Mouse (Mus musculus) CH12.LX (cell line): ENCODE data around the gene Gm21992. TPM values are rescaled to one million over a fixed set of nuclear protein-coding genes. Genes with fewer than 3 reads are reported as not detected.

Experiments
- DNase-seq: peaks from one replicate; pipeline ENCODE4 v3.0.0-alpha.2; 2013; ENCODE audit errors: extremely low read depth
- H3K27ac ChIP-seq: 2 replicates; pipeline ENCODE4 v1.5.1; 2012; ENCODE audit warnings: low read depth, mild to moderate bottlenecking, control low read depth, moderate library complexity; ENCODE audit not compliant: insufficient read depth
- H3K27me3 ChIP-seq: replicated peaks from 2 replicates; pipeline ENCODE3; 2012; ENCODE audit warnings: inconsistent platforms
- H3K36me3 ChIP-seq, 2 experiments: replicated peaks in 1 of 2; 2 replicates each; pipeline versions ENCODE3 to v1.6.1; 2012; ENCODE audit warnings: inconsistent platforms in 1 of 2, low read length in 1 of 2, mild to moderate bottlenecking in 1 of 2, mixed read lengths in 1 of 2, moderate library complexity in 1 of 2; ENCODE audit not compliant: control insufficient read depth in 1 of 2, insufficient read depth in 1 of 2
- H3K4me1 ChIP-seq, 2 experiments: 2 replicates each; pipeline ENCODE4 v1.6.1; 2012; ENCODE audit warnings: inconsistent platforms in 1 of 2, moderate library complexity in 1 of 2; ENCODE audit not compliant: insufficient read depth in 2 of 2, control insufficient read depth in 1 of 2
- H3K4me2 ChIP-seq: 2 replicates; pipeline ENCODE4 v1.6.1; 2012; ENCODE audit warnings: low read depth, mild to moderate bottlenecking, control low read depth; ENCODE audit not compliant: poor library complexity, insufficient read depth, severe bottlenecking
- H3K4me3 ChIP-seq, 3 experiments: fragments of 150-350 bp in 1 of 3; sonication (generic) in 1 of 3; replicated peaks in 1 of 3; 2 replicates each; pipeline versions ENCODE3 to v1.5.1; 2011 to 2012; ENCODE audit warnings: low read depth in 2 of 3, low read length in 2 of 3, mild to moderate bottlenecking in 2 of 3, moderate library complexity in 2 of 3, control low read depth in 1 of 3, improper control_type of control experiment in 1 of 3, inconsistent platforms in 1 of 3, mixed read lengths in 1 of 3; ENCODE audit not compliant: poor library complexity in 1 of 3
- H3K79me2 ChIP-seq: replicated peaks from 2 replicates; pipeline ENCODE4 v1.6.1; 2012; ENCODE audit warnings: mild to moderate bottlenecking, moderate library complexity; ENCODE audit not compliant: control insufficient read depth, poor library complexity, insufficient read depth, severe bottlenecking; ENCODE audit errors: extremely low read depth
- H3K9ac ChIP-seq: 2 replicates; pipeline ENCODE4 v1.6.1; 2012; ENCODE audit warnings: low read depth, mild to moderate bottlenecking, control low read depth, moderate library complexity; ENCODE audit not compliant: insufficient read depth
- H3K9me3 ChIP-seq: replicated peaks from 2 replicates; pipeline ENCODE3; 2012; ENCODE audit warnings: low read length, inconsistent platforms, mixed read lengths
- BHLHE40 ChIP-seq: IDR thresholded peaks from 2 replicates; pipeline ENCODE4 v1.6.1; 2011; ENCODE audit warnings: mild to moderate bottlenecking, low read depth, low read length, improper control_type of control experiment
- CHD1 ChIP-seq: IDR thresholded peaks from 2 replicates; pipeline ENCODE4 v1.6.1; 2012; ENCODE audit warnings: low read depth, low read length, improper control_type of control experiment, inconsistent platforms
- GABPA ChIP-seq: IDR thresholded peaks from 2 replicates; pipeline ENCODE4 v1.6.1; 2012; ENCODE audit warnings: low read depth, low read length, improper control_type of control experiment, inconsistent platforms; ENCODE audit not compliant: insufficient replicate concordance
- IRF4 ChIP-seq: IDR thresholded peaks from 2 replicates; pipeline ENCODE4 v1.6.1; 2014; ENCODE audit warnings: low read depth, mild to moderate bottlenecking, inconsistent platforms, low read length, improper control_type of control experiment
- MAFK ChIP-seq: IDR thresholded peaks from 2 replicates; pipeline ENCODE4 v1.6.1; 2011; ENCODE audit warnings: low read length, improper control_type of control experiment; ENCODE audit not compliant: insufficient replicate concordance
- MEF2A ChIP-seq: IDR thresholded peaks from 2 replicates; pipeline ENCODE4 v1.6.1; 2014; ENCODE audit warnings: low read depth, mild to moderate bottlenecking, inconsistent platforms, low read length, improper control_type of control experiment, borderline replicate concordance
- MXI1 ChIP-seq: IDR thresholded peaks from 2 replicates; pipeline ENCODE4 v1.6.1; 2011; ENCODE audit warnings: mild to moderate bottlenecking, low read depth, low read length, improper control_type of control experiment
- NRF1 ChIP-seq: IDR thresholded peaks from 2 replicates; pipeline ENCODE4 v1.6.1; 2014; ENCODE audit warnings: low read depth, mild to moderate bottlenecking, inconsistent platforms, low read length, improper control_type of control experiment, moderate library complexity
- PAX5 ChIP-seq: IDR thresholded peaks from 2 replicates; pipeline ENCODE4 v1.6.1; 2012; ENCODE audit warnings: low read length, inconsistent platforms, mixed read lengths
- POLR2A ChIP-seq: IDR thresholded peaks from 2 replicates; pipeline ENCODE4 v1.6.1; 2011; ENCODE audit warnings: low read depth, mild to moderate bottlenecking, improper control_type of control experiment, low read length
- POLR2AphosphoS2 ChIP-seq: IDR thresholded peaks from 2 replicates; pipeline ENCODE4 v1.6.1; 2011; ENCODE audit warnings: low read depth, low read length, improper control_type of control experiment
- RAD21 ChIP-seq: IDR thresholded peaks from 2 replicates; pipeline ENCODE4 v1.6.1; 2011; ENCODE audit warnings: low read depth, mild to moderate bottlenecking, low read length, improper control_type of control experiment, moderate library complexity
- RCOR1 ChIP-seq: conservative IDR thresholded peaks from 2 replicates; pipeline ENCODE4 v1.6.1; 2012; ENCODE audit warnings: low read depth, mild to moderate bottlenecking, inconsistent platforms, low read length, improper control_type of control experiment
- SIN3A ChIP-seq: IDR thresholded peaks from 2 replicates; pipeline ENCODE4 v1.6.1; 2012; ENCODE audit warnings: low read length, improper control_type of control experiment, inconsistent platforms
- TBP ChIP-seq: conservative IDR thresholded peaks from 2 replicates; pipeline ENCODE4 v1.6.1; 2011; ENCODE audit warnings: low read depth, low read length, improper control_type of control experiment
- TCF12 ChIP-seq: IDR thresholded peaks from 2 replicates; pipeline ENCODE4 v1.6.1; 2014; ENCODE audit warnings: low read depth, mild to moderate bottlenecking, inconsistent platforms, low read length, improper control_type of control experiment
- USF1 ChIP-seq: IDR thresholded peaks from 2 replicates; pipeline ENCODE4 v1.6.1; 2014; ENCODE audit warnings: low read depth, mild to moderate bottlenecking, inconsistent platforms, low read length, improper control_type of control experiment
- ZC3H11A ChIP-seq: IDR thresholded peaks from 2 replicates; pipeline ENCODE4 v1.6.1; 2012; ENCODE audit warnings: low read depth, mild to moderate bottlenecking, inconsistent platforms, low read length, improper control_type of control experiment
- ZMIZ1 ChIP-seq: IDR thresholded peaks from 2 replicates; pipeline ENCODE4 v1.6.1; 2012; ENCODE audit warnings: low read depth, mild to moderate bottlenecking, inconsistent platforms, low read length, improper control_type of control experiment
- dilution Hi-C: fragments of 300-500 bp; cut with MboI; formaldehyde crosslinking; loops from 2 replicates; pipeline ENCODE4 v1.14.3; 2020; ENCODE audit warnings: low sequenced_read_pairs; ENCODE audit not compliant: extremely low pct_unique_long_range_greater_than_20kb, extremely low pct_ligation_motif_present
- in situ Hi-C: fragments of 300-500 bp; cut with MboI; formaldehyde crosslinking; loops from 3 replicates; pipeline ENCODE4 v1.14.3; 2019; ENCODE audit warnings: low sequenced_read_pairs, low pct_ligation_motif_present, low pct_unique_long_range_greater_than_20kb, mixed read lengths
- polyA plus RNA-seq: library from polyadenylated mRNA; unstranded; fragments of >175 nt; gene quantifications from 2 replicates; pipeline ENCODE4 v1.2.1, GENCODE M21; 2012; ENCODE audit warnings: low read depth; ENCODE audit not compliant: insufficient read length
- total RNA-seq, 2 experiments: library from RNA; depleted of rRNA; stranded (reverse); fragments of 300-350 nt in 1 of 2; fragments of >200 nt in 1 of 2; gene quantifications; 2 replicates each; pipeline ENCODE4 v1.2.3; 2012 to 2014

Gene Gm21992
- total and polyA plus RNA-seq, 3 experiments: 3.9 to 44.3 (median 17.0) TPM

DNA sequence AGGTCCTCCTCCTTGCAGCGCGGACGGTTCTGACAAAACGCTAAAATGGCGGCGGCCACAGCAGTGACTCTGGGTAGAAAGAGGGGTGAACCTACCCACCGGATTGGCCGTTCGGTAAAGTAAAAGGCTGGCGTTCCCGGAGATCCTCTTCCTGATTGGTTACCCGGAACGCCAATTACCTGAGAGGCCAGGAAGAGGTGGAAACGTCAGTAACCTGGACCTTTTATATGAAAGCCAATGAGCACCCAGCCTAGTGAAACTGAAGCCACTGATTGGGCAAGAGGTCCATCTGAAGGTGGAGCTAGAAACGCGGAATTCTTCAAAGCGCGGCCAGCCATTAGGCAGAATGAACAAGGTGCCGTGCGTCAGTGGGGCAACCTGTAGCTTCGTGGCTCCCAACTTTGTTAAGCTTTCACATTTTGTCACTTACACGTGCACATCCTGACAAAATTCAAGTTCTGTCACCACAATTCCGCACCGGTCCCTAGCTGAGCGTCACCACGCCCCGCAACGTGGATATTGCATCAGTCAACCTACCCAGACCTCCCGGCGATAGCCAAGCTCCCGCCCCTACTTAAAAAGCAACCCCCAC is 17.5 kb downstream of the Gm21992 start, which contains the start of gene Rbm4 (continued):
- TF ChIP-seq TCF12 (peak; percentile 76), USF1 (no peak), CHD1 (no peak), POLR2AphosphoS2 (peak; percentile 91), POLR2A (peak; percentile 84), RCOR1 (no peak), ZMIZ1 (peak; percentile 81; the same call in 1 of the 2 replicates), NRF1 (peak; percentile 48; the same call in 1 of the 2 replicates), BHLHE40 (peak; percentile 34; the same call in 1 of the 2 replicates), TBP (peak; percentile 94), IRF4 (no peak)

DNA sequence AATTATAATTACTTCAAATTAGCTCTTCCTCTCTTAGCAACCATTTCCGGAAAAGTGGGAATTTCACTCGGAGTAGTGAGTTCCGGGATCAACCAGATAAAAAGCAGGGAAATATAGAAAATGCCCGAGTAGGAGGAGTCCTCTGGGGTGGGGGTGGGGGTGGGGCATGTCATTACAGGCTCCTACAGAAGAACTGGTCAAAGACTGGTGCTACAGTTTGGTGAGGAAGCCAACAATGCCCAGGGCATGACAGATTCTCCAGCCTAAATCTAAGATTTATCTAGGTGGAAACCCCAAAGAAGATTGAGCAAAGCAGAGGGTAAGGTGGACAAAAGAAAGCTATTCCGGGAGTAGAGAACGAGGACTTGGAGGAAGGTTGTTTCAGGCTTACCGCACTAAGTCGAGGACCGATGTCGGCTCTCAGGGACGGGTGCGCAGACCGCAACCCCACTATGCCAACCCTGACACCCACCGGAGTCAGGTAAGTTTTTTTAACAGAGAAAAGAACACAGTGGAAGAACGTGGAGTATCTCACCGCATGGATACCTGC is 18.1 kb downstream of the Gm21992 start:
- Histone ChIP-seq H3K27me3 (no peaks in the 10 kb centered on the region), H3K4me3 (peak overlapping the region; percentile 73 to 87 (median 74)), H3K36me3 (peaks cover 22 to 53% of the 10 kb centered on the region in 2 experiments), H3K4me1 (peaks cover 9 to 51% of the 10 kb centered on the region in 2 experiments; a peak in 3 of 4 replicates), H3K9ac (peak overlapping the region; percentile 60), H3K4me2 (peak overlapping the region; percentile 74)
- dilution Hi-C loops (no loop called here), in situ Hi-C loops (no loop called here)
- DNase-seq: peak; percentile 49
- TF ChIP-seq ZC3H11A: no peak
- TF ChIP-seq RAD21: no peak
- TF ChIP-seq MXI1: peak; percentile 11; the same call in 1 of the 2 replicates
- no peak for TF ChIP-seq TBP
- no peak for TF ChIP-seq MAFK
- 0 out of 2 replicates have a peak, but pooled peaks have one; percentile 34 for TF ChIP-seq MEF2A
- no peak for TF ChIP-seq PAX5
- no peak for TF ChIP-seq GABPA
- TF ChIP-seq SIN3A: peak; percentile 78
- TF ChIP-seq, all 38 proteins: peak for 3
- Histone ChIP-seq H3K9me3 (no peaks in the 10 kb centered on the region), H3K79me2 (peaks cover 87% of the 10 kb centered on the region), H3K27ac (peak overlapping the region; percentile 33; the same call in 1 of the 2 replicates)
